Mouse (Mus musculus) heart, embryonic 15.5 days (tissue): ENCODE data around the gene Fam129a. TPM values are rescaled to one million over a fixed set of nuclear protein-coding genes. Genes with fewer than 3 reads are reported as not detected.
A peak's percentile ranks its signal among the peaks of the same experiment; 100 is the strongest.

Source experiments
- ATAC-seq: fragments of 200-750 bp; cut with Nextera tagmentation; replicated peaks from 2 replicates; pipeline ENCODE4 v1.8.0; 2017; ENCODE audit warnings: low read depth, moderate TSS enrichment; ENCODE audit not compliant: insufficient number of reproducible peaks, insufficient read depth, low FRiP score
- H3K27ac ChIP-seq: fragments of 300-500 bp; sonication (generic); 2 replicates; pipeline ENCODE4 v1.5.1; 2015; ENCODE audit warnings: mild to moderate bottlenecking, inconsistent platforms
- H3K27me3 ChIP-seq: fragments of 300-500 bp; sonication (generic); 2 replicates; pipeline ENCODE4 v1.6.1; 2015; ENCODE audit warnings: inconsistent platforms
- H3K36me3 ChIP-seq: fragments of 300-500 bp; sonication (generic); 2 replicates; pipeline ENCODE4 v1.6.1; 2015; ENCODE audit warnings: mild to moderate bottlenecking, inconsistent platforms
- H3K4me1 ChIP-seq: fragments of 300-500 bp; sonication (generic); replicated peaks from 2 replicates; pipeline ENCODE4 v1.6.1; 2015; ENCODE audit warnings: inconsistent platforms
- H3K4me2 ChIP-seq: fragments of 300-500 bp; sonication (generic); 2 replicates; pipeline ENCODE4 v1.6.1; 2015; ENCODE audit warnings: inconsistent platforms, mild to moderate bottlenecking, moderate library complexity
- H3K4me3 ChIP-seq: fragments of 300-500 bp; sonication (generic); 2 replicates; pipeline ENCODE4 v1.5.1; 2015; ENCODE audit warnings: mild to moderate bottlenecking, inconsistent platforms
- H3K9ac ChIP-seq: fragments of 300-500 bp; sonication (generic); 2 replicates; pipeline ENCODE4 v1.6.1; 2015; ENCODE audit warnings: mild to moderate bottlenecking, inconsistent platforms
- H3K9me3 ChIP-seq: fragments of 300-500 bp; sonication (generic); replicated peaks from 2 replicates; pipeline ENCODE4 v1.6.1; 2016; ENCODE audit warnings: inconsistent platforms
- WGBS: fragments of 180-500 bp; shearing (Covaris S2); methylation state at CpG from one replicate; pipeline ENCODE4 v1.1.7; 2015; ENCODE audit warnings: mixed read lengths; 5-methylcytosine and 5-hydroxymethylcytosine counted together
- polyA plus RNA-seq: library from polyadenylated mRNA; unstranded; fragments of >200 nt; fragmentation: Nextera tagmentation; extraction: Ambion mirVana; gene quantifications from 2 replicates; pipeline ENCODE4 v1.2.1, GENCODE M21; 2015

The Fam129a gene
- 14.3 and 14.4 TPM in 2 replicates for polyA plus RNA-seq

DNA sequence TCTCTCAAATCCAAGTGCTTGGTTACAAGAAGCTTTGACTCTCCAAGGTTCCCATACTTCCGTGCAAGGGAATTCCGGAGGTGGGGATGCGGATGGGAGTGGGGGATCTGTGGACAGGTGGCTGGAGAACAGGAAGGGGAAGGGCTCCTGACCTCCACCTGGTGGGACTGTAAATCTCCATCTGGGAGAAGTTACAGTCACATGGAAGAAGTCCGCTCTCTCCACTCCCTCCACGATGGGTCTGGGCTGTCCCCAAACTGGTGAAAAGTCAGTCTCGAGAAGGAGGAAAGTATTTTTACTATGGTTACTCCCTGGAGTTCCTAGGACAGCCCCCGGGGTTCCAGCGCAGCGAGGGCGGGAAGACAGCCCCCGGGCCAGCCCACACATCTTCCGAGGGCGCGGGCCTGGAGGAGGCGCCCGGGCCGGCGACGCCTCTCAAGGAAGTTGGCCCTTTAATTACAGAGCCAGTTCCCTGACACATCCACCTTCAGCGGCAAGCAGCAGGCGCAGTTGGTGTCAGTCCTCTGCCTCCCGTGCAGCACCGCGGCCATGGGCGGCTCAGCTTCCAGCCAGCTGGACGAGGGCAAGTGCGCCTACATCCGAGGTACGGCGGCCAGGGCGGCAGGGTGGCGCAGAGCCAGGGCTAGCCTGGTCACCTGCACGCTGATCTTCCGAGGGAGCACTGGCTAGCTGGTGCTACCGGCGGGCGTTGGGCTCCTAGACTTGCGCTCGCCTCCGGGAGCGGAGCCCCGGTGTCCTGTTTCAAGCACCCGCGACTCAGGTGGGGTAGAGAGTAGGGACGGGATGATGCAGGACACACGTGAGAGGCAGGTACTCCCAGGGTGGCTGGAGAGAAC is at the start of gene Fam129a:
Fam129a (plus strand) TSS at position 206 of the 857 bp plus-strand sequence.
- peak; percentile 83 for ATAC-seq
- Histone ChIP-seq H3K9ac (peak within 1 kb of the TSS; percentile 72), H3K4me3 (peak within 1 kb of the TSS; percentile 67), H3K4me2 (peak within 1 kb of the TSS; percentile 95), H3K36me3 (no peaks in the 10 kb centered on the region), H3K27me3 (no peaks in the 10 kb centered on the region), H3K4me1 (peaks cover 15% of the 10 kb centered on the region), H3K27ac (peak within 1 kb of the TSS; percentile 37; the same call in 1 of the 2 replicates), H3K9me3 (no peaks in the 10 kb centered on the region)
- WGBS: 4% methylated on average over 46 of the region's 46 CpGs

GRCm38 (mm10) chr1:151526701-151527100 is 44.3 kb upstream of the Fam129a start:
- H3K36me3 ChIP-seq: no peaks in the 10 kb centered on the region
- H3K27ac ChIP-seq: no peak overlapping the region
- no peaks in the 10 kb centered on the region for H3K27me3 ChIP-seq
- ATAC-seq: no peak
- H3K4me2 ChIP-seq: no peak overlapping the region
- no peak overlapping the region for H3K9ac ChIP-seq
- H3K4me1 ChIP-seq: no peaks in the 10 kb centered on the region
- no peak overlapping the region for H3K4me3 ChIP-seq
- no peaks in the 10 kb centered on the region for H3K9me3 ChIP-seq
- 83% methylated on average over 3 of the region's 3 CpGs for WGBS

DNA sequence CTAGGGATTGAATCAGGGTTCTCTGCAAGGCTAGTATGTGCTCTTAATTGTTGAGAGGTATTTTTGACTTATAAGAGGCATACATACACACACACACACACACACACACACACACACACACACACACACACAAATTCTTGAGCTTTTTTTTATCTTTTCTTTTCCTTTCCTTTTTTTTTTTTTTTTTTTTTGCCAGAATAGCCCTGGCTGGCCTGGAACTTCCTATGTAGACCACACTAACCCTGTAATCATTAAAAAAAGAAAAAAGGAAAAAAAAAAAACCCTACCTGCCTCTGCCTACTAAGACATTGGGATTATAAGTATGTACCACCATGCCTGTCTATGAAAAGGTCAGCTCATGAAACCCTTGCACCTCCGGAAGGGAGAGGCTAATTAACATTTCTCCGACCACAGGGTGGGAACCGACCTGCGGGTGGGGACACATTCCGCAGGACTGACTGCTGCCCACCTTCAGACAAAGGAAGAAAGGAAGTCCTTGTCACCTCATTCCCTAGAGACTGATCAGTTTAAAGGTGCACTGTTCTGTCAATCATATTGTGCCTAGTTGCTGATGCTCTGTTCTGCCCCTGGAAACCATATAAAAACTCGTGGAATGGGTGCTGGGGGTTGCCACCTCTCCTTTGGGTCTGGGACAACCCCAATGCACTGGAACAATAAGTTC is 27.0 kb upstream of the Fam129a start:
- H3K4me1 ChIP-seq: no peaks in the 10 kb centered on the region
- H3K27ac ChIP-seq: no peak overlapping the region
- H3K4me2 ChIP-seq: no peak overlapping the region
- 71% methylated on average over 6 of the region's 6 CpGs for WGBS
- no peaks in the 10 kb centered on the region for H3K27me3 ChIP-seq
- no peaks in the 10 kb centered on the region for H3K9me3 ChIP-seq
- no peak overlapping the region for H3K9ac ChIP-seq
- no peak for ATAC-seq
- H3K36me3 ChIP-seq: no peaks in the 10 kb centered on the region
- H3K4me3 ChIP-seq: no peak overlapping the region

DNA sequence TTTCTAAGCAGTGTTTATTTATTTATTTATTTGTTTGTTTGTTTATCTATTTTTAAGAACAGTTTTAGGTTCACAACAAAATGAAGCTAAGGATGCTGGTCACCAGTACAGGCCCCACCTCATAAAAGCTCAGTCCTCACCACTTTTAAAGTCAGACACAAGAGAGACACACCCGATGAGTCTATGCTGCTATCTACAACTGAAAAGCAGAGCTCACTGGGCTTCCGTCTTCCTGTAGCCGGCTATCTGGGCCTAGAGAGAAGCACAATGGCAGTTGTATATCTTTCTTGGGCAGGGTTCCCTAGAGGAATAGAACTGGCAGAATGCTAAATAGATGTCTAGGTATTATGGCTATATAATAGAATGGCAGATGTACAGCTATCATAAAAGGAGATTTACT is 26.4 kb upstream of the Fam129a start:
- no peaks in the 10 kb centered on the region for H3K9me3 ChIP-seq
- no peaks in the 10 kb centered on the region for H3K27me3 ChIP-seq
- no peaks in the 10 kb centered on the region for H3K36me3 ChIP-seq
- no peak overlapping the region for H3K27ac ChIP-seq
- no peak overlapping the region for H3K4me2 ChIP-seq
- no peak overlapping the region for H3K9ac ChIP-seq
- ATAC-seq: no peak
- no peaks in the 10 kb centered on the region for H3K4me1 ChIP-seq
- 78% methylated on average over 3 of the region's 3 CpGs for WGBS
- no peak overlapping the region for H3K4me3 ChIP-seq

DNA sequence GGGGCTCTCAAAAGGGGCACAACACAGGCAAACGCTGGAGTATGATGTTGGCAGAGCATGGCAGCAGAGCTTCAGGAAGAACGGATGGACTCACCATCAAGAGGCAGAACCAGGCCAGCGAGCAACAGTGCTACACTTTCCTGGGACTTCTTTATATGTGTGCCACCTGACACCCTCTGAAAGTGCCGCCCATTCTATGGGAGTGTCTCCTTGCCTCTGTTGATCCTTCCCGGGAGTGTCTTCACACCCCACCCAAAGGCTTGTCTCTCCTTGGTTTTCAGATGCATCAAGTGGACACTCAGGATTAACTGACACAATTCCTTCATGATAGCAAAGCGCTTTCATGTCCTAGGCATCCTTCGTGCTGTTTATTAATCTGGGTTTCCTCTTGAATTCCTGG is 25.4 kb upstream of the Fam129a start:
- no peaks in the 10 kb centered on the region for H3K36me3 ChIP-seq
- no peak overlapping the region for H3K9ac ChIP-seq
- no peaks in the 10 kb centered on the region for H3K9me3 ChIP-seq
- ATAC-seq: no peak
- H3K27me3 ChIP-seq: no peaks in the 10 kb centered on the region
- no peak overlapping the region for H3K4me2 ChIP-seq
- no peaks in the 10 kb centered on the region for H3K4me1 ChIP-seq
- H3K4me3 ChIP-seq: no peak overlapping the region
- no peak overlapping the region for H3K27ac ChIP-seq
- WGBS: 77% methylated on average over 7 of the region's 7 CpGs

DNA sequence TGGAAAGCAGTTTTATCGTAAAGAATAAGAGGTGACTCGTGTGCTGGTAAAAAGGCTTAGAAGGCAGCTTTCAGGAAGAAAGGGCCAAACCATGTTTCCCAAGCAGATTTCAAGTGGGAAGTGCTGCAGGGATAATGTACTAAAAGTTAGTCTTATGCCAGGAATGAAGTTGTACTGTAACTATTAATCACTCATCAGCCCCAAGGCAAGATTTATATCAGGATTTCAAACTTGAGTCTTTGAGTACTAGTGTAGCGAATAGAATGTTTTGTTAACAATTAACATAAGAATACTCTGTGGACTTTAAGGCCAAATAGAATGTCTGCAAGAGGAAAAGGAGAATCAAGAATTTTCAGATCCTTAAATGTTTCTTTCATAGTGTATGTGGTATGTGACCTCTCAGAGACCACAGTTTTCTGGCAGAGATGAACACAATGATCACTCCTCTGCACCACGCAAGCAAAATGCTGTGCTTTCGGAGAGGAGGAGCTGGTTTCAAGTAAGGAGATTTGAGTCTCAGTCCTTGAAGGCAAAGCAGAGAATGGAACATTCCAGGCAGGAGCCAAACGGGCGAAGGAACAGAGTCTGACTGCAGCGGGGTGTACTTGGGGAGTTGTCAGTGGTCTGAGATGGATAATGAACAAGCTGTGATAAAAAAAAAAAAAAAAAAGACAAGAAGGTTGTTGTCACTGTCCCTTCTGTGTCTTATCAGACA is 21.9 kb upstream of the Fam129a start:
- H3K27me3 ChIP-seq: no peaks in the 10 kb centered on the region
- no peak for ATAC-seq
- no peaks in the 10 kb centered on the region for H3K36me3 ChIP-seq
- no peak overlapping the region for H3K27ac ChIP-seq
- H3K4me1 ChIP-seq: peaks cover 3% of the 10 kb centered on the region; the same call in 1 of the 2 replicates
- H3K9me3 ChIP-seq: no peaks in the 10 kb centered on the region
- no peak overlapping the region for H3K4me3 ChIP-seq
- WGBS: 64% methylated on average over 8 of the region's 8 CpGs
- no peak overlapping the region for H3K9ac ChIP-seq
- H3K4me2 ChIP-seq: no peak overlapping the region

GRCm38 (mm10) chr1:151549794-151550193 is 21.2 kb upstream of the Fam129a start:
- peaks cover 3% of the 10 kb centered on the region; the same call in 1 of the 2 replicates for H3K4me1 ChIP-seq
- H3K9ac ChIP-seq: no peak overlapping the region
- H3K27me3 ChIP-seq: no peaks in the 10 kb centered on the region
- H3K4me3 ChIP-seq: no peak overlapping the region
- 66% methylated on average over 7 of the region's 7 CpGs for WGBS
- no peak for ATAC-seq
- H3K9me3 ChIP-seq: no peaks in the 10 kb centered on the region
- no peak overlapping the region for H3K4me2 ChIP-seq
- no peaks in the 10 kb centered on the region for H3K36me3 ChIP-seq
- H3K27ac ChIP-seq: 0 out of 2 replicates have a peak overlapping the region, but pooled peaks have one; percentile 0

DNA sequence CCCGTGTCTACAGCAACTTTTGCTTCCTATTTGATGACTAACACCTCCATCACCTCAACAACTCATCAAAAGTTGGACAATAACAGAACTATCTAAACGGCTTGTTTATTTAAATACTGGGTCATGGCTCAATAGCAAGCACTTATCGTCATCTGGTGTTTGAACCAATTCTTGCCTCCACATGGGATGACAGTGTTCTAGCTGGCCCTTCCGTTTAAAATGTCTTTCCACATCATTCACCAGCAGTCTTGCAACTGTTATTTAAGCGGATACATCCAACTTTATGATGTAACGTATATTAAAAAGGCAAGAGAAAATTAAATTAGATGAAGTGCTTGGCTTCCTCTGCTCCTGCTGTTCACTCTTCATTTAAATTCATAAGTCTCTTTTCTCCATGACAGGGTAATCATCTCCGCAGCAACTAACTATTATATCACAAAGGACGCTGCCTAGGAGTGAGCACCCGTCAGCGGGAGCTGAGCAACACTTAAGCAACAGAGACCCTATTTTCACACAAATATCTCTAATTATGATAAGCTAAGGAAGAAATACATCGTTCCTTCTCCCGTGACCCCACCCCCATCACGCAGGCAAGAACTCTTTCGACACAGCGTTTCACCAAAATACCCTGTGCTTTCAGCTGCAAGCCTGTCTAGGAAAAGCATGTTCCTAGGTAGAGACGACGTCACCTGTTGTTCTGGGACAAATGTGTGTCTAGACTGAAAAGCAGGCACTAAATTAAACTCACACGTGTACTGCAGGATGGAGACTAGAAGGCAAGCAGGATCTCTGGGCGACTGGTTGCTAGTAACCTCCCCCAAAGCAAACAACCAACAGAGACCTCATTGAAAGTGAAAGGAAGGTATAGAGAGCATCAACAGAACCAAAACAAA is 20.2 kb upstream of the Fam129a start:
- H3K9ac ChIP-seq: no peak overlapping the region
- no peaks in the 10 kb centered on the region for H3K36me3 ChIP-seq
- no peak overlapping the region for H3K4me3 ChIP-seq
- no peaks in the 10 kb centered on the region for H3K9me3 ChIP-seq
- H3K4me1 ChIP-seq: peaks cover 3% of the 10 kb centered on the region; the same call in 1 of the 2 replicates
- ATAC-seq: no peak
- no peak overlapping the region for H3K27ac ChIP-seq
- WGBS: 53% methylated on average over 19 of the region's 19 CpGs
- no peak overlapping the region for H3K4me2 ChIP-seq
- H3K27me3 ChIP-seq: no peaks in the 10 kb centered on the region

DNA sequence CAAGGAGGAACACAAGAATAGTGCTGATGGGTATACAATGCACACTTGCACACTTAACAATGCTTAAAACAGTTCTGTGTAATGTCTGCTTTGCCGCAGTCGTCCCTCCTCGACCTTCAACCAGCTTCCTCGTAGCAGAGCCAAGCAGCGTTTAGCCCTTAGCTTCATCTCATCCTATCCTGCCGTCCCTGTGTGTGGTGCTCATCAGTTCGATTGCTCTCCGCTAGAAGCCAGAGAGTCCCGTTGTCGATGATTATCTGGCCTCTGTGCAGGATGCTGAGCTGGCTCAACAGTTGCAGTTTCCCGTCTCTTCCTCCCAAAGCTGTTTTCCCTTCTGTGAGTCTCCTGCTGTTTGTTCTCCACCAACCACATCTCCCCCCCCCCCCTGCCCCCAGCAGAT is 10.4 kb upstream of the Fam129a start:
- Histone ChIP-seq H3K4me1 (no peaks in the 10 kb centered on the region), H3K27me3 (no peaks in the 10 kb centered on the region), H3K9ac (no peak overlapping the region), H3K4me3 (no peak overlapping the region), H3K27ac (no peak overlapping the region), H3K36me3 (no peaks in the 10 kb centered on the region), H3K9me3 (no peaks in the 10 kb centered on the region), H3K4me2 (no peak overlapping the region)
- WGBS: 57% methylated on average over 11 of the region's 11 CpGs
- no peak for ATAC-seq

DNA sequence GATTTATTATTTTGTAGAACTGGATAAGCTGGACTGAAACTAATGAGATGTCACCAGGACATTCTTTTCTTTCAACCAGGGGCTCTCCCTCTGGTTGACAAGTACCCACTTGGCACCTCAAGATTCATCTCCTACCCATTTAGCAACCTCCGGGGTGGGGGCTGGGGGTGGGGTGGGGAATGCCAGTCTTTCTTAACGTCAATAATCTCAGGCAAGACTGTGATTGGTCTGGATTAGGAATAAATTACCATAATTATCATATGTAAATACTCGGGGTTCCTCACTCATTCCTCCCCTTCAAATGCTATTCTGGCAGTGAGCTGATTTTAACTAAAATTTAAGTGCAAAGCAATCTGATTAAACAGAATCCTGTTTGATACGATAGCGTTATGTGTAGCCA is 7.6 kb upstream of the Fam129a start:
- Histone ChIP-seq H3K36me3 (no peaks in the 10 kb centered on the region), H3K4me3 (no peak overlapping the region), H3K27me3 (no peaks in the 10 kb centered on the region), H3K4me1 (no peaks in the 10 kb centered on the region), H3K9ac (no peak overlapping the region), H3K4me2 (no peak overlapping the region), H3K27ac (no peak overlapping the region), H3K9me3 (no peaks in the 10 kb centered on the region)
- WGBS: 59% methylated on average over 5 of the region's 5 CpGs
- no peak for ATAC-seq
